Mouse (Mus musculus) lung, postnatal 4 days (tissue): ENCODE measurements around the gene Cstb.
"Not testable (repeated sequence)": the region's sequence is repeated elsewhere in the genome, so short reads cannot be mapped to it uniquely, and the experiment has no call there.

Source experiments
- DNase-seq, 2 experiments: peaks; one replicate each; pipeline ENCODE4 v3.0.0; 2021

Gene Cstb

DNA sequence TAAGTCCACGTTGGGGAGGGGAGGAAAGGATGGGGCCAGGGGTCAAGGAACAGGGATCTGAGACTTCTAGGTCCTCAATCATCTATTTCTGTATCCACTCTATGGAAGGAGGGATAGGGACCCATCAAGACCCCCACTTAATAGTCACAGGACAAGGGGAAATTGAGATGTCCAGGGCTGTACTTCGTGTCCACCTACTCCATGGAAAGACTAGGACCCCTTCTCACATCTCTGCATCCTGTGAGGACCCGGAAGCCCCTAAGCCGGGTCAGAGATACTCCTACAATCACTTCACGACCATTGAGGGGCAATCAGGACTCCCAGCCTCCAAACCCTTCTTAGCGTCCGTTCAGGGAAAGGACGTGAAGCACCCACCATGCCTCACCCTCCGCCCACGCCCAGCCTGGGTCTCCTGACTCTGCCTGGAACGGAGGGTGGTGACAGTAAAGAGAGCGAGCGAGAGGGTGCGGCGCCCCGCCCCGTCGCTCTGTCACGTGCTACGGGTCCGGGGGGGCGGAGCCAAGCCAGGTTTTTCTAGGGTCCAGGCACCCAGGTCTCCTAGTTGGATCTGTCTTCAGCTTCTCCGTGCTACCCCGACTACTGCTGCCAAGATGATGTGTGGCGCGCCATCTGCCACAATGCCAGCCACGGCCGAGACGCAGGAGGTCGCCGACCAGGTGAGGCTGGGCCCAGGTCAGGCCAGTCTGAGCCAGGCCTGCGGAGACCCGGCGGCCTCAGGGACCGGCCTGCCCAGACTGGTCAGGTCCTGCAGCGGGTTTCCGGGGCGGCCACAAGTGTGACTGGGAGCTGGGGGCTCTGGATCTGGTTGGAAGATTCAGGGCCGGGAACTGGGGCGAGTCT lies at the start of gene Cstb:
Gene Cstb (plus strand): TSS at position 489 of the 861 bp plus-strand sequence.
- peak; percentile 88 for DNase-seq

DNA sequence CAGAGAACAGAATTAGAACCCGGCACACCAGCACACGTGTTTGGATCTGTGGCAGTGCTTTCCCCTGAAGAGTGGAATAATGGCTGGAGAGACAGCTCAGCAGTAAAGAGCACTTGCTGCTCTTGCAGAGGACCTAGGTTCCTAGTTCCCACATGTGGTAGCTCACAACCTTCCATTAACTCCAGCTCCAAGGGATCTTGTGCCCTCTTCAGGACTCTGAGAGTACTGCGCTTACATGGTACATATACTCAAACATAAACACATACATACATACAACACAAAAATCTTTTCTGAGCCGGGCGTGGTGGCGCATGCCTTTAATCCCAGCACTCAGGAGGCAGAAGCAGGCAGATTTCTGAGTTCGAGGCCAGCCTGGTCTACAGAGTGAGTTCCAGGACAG lies 47.0 kb upstream of the Cstb start:
- no peak for DNase-seq

DNA sequence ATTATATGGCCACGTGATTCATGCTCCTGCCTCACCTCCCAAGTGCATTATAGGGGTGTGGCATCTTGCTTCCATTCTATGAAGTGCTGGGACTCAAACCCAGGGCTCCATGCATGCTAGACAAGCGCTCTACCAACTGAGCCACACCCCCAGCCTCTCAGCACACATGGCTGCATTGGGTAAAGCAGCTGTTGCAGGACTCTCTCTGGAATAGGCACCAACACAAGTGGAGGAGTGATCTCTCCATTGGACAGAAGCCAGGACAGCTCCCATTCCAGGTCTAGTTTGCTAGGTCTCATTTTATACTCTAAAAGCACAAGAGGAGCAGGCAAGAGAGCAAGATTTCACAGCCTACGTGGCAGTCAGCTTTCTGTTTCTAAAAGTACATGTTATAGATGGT lies 41.9 kb upstream of the Cstb start:
- no peak for DNase-seq

DNA sequence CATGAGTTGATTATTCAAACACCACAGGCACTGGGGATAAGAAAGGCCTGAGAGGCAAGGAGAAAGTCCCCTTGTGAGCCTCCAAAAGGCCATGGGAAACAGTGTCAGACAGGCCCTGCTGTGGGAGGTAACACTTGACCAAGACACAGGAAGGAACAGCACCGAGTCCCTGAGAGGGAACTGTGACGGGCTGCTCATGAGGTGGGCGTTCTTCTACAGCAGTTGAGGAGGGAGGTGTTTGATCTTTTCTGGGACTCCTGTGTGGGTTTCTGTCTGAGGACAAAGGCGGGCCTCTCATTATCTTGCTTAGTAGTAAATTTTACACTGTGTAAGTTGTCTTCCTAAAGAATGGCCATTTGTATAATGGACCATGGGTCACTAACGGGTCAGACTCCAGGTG lies 39.9 kb upstream of the Cstb start:
- DNase-seq, result no peak

DNA sequence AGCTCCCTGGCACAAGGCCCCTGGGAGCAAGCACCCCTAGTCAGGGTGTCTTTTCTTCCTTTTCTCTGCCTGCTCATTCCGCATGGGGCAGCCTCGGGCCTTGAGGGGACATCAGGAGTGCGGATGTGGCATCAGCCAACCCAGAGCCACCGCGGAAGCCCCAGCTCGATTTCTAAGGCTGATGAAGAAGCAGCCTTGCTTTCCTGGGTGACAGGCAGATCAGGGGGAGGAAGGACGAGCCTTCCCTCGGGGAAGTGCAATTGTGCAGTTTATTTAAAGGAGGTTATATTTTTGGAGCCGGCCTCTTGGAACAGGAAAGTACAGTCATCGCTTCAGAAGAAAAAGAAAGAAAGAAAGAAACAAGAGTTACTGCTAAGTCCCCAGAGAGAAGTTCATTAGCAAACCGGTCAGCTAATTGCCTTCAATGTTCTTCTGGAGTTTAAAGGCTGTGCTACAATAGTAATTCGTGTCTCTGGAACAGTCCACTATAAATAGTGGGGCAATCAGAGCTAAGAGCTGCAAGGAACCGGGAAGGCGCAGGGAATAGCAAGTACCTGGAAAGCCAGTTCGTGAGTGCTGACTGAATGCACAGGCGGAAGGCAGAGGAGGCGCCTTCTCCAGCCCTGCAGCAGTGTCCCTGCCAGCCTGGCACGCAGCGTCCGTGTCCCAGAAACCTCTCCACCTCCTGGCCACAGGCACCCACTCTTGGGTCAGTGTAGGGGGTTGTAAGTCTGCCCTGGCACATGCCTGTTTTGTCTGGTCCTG lies 37.1 kb upstream of the Cstb start:
- DNase-seq, result no peak

DNA sequence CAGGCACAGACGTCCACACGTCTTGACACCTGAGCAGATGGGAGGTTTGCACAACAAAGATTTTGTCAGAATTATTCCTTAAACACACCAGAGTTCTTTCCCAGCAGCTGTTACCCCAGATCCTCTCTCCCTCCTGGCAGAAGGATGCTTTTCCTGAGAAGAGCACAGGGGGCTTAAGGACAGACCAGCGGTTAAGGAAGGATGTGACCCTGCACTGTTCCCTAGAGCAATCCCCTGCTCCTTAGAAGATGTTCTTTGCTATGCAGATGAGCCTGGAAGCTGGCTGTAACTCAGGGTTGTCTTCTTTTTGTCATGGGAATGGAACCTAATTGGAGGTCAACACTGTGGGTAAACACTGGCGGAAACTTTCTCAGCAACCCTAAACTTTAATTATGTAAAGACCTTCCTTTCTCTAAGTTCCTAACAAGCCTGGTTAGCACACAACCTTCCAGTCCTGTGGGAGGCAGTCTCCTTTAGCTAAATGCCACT lies 34.4 kb upstream of the Cstb start:
- no peak for DNase-seq

DNA sequence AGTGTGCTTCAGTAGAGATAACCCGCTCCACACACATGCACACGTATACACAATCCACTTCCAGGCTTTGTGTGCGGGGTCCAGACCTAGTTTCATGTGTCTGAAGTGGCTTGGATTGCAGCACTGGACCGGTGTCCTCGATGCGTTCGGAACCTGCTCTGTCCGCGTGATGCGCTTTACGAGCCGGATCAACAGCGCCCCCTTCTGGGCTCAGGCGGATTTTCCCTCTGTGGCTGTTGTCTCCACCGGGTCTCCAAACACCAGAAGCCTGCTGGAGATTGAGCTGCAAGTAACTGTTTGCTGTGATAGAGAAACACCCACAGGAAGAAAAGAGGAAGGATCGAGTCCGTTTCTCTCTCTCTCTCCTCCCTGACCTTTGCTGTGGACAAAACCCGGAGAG lies 33.4 kb upstream of the Cstb start:
- DNase-seq, result peak; percentile 81 to 87

DNA sequence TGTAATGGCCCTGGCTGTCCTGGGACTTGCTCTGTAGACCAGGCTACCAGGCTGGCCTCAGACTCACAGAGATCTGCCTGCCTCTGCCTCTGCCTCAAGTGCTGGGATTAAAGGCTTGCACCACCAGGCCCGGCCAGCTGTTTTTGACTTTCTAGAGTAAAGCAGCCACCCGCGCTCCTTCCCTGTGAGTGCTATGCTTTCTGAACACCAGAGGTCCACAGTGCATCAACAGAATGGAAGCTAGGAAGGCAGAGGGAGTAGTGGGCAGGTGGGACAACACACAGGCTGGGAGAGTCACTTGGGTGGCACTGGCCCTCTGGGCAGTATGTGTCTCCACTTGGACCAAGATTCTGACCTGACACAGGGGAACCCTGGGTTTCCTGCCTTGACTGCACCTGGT lies 30.1 kb upstream of the Cstb start:
- DNase-seq, result no peak

DNA sequence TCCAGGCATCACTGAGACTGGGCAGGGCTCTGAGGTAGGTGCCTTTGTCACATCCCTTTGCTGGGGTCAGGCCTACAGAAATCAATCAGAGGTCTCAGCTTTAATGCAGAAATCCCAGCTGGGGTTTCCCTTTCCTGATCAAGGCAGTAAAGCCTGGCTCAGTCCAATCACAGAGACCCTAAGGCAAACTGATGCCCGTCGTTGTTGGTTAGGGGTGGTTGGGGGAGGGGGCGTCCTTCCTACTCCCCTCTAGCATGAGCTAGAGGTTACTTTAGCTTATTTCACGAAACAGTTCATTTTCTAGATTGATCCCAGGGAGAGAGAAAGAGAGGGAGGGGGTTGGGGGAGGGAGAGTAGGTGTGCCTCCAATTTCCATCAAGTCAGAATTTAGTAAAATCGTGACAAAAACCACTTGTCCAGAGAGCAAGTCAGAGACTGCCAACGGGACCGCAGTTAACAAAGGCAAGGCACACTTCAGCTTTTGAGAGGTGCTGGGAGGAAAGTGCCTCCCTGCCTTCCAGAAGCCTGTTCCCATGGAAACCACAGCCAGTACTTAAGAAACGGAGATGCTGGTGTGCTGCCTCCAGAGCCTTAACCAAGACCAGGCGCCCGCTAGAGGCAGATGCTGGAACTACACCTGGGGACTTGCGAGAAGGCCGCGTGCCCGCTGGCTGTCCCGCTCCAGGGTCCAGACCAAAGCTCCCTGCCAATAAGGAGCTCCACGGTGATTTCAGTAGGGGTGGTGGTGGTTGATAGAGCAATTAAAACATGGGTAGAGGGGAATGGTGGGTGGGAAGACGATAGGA lies 29.4 kb upstream of the Cstb start:
- DNase-seq, result peak; percentile 91 to 94

DNA sequence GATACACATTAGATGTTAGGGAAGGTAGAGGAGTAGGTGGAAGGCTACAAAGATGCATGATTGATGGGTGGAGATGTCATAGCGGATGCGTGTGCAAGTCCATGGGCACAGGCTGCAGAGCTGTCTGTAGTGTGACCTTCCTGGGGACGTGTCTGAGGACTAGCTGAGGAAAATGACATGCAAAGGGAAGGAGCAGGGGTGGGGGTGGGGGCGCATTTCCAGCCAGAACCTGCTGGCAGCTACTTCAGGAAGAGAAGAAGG lies 28.9 kb upstream of the Cstb start:
- DNase-seq, result no peak

DNA sequence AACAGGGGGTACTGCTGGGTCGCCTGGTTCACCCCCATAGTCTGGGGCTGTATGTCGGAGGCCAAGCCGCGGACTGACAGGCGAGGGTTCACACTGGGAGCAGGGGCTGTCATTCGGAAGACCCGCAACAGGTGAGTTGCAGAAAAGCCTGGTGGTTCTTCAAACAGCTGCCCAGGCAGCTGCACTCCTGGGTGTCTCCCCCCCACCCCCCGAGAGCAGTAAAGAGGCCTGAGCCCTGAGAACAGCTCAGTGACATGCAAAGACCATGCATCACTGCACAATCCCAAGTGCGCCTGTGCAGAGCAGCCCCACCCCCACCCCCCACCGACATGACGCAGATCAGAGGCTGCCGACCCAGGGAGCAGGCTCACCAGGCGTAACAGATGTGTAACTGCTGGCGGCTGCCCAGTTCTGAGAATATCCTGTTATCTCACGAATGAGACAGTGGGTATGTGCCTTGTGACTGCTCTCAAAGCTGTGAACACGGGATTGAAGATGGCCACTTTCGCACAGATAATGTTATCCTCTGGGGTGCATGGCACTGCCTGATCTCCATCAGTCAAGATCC lies 26.3 kb upstream of the Cstb start:
- peak in 1 of 2 experiments; percentile 20 for DNase-seq

DNA sequence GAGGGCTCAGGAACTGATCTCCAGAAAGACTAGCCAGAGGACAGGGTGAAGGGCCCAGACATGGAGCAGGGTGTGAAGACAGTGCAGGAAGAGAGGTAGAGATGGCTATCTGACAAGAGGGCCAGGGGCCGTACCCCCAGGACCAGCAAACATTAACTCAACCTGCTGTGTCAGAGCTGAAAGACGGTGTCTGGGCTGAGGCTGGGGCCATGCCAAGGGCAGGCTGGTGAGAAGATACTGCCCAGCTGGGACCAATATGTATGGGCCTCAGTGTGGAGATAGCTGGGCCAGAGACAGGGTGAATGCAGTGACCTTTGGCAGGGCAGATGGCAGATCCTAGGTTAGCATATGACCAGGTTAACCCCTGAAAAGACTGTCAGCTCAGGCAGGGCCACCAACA lies 24.3 kb upstream of the Cstb start:
- DNase-seq, result no peak

DNA sequence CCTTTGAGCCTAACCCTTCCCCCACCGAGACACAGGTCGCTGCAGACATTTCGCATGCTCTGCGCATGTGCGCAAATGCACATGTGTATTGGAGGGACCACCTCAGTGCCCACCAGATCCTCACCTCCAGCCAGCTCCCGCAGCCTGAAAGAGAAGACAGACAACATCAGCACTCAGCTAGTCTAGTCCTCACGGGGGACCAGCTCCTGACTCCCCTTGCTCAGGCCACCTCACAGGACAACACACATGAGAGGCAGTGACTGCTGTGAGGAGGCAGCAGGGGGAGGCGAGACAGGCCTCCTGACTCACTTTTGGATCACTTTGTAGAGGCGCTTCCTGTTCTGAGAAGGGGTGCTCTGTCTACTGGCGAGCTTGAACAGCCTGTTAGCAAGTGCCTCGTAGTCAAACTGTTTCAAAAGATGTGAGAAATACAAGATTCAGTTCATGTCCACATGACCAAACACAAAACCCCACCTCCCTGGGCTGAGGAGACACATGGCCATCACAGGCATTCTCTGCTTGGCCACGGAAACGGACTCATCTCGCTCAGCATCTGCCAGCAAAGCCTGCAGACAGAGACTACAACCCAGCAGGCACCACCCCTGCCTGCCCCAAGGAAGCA lies 23.1 kb upstream of the Cstb start:
- no peak for DNase-seq

DNA sequence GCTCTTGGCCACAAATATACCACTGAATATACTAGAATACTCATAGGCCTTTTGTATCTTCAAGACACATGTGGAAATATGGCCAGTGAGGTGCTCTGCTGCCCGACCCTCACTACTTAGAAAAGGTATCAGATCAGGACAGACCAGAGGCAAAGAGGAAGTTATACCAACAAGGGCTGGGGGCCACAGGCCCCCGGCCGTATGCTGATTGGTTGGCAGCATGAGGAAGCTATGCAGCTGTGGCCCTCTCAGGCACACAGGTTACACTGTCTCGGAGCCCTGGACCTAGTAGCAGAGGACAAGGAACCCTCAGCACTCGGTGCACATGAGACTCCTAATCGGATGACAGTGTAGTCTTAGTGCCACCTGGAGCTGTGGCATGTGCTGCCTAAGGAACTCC lies 19.3 kb upstream of the Cstb start:
- DNase-seq, result no peak

DNA sequence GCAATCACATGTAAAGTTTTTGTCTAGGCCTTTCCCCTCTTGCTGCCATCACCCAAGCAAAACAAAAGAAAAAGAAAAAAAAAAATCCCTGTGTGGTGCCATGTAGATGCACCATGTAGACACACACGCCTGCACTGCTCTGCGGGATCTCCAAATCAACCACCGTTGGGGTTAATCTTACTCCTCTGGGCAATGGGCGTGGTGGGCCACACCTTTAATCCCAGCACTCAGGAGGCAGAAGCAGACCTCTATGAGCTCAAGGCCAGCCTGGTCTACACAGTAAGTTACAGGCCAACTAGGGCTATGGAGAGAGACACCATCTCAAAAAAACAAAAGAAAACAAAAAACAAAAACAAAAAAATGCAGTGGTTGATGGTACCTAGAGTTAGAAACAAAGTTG lies 18.3 kb upstream of the Cstb start:
- no peak for DNase-seq

DNA sequence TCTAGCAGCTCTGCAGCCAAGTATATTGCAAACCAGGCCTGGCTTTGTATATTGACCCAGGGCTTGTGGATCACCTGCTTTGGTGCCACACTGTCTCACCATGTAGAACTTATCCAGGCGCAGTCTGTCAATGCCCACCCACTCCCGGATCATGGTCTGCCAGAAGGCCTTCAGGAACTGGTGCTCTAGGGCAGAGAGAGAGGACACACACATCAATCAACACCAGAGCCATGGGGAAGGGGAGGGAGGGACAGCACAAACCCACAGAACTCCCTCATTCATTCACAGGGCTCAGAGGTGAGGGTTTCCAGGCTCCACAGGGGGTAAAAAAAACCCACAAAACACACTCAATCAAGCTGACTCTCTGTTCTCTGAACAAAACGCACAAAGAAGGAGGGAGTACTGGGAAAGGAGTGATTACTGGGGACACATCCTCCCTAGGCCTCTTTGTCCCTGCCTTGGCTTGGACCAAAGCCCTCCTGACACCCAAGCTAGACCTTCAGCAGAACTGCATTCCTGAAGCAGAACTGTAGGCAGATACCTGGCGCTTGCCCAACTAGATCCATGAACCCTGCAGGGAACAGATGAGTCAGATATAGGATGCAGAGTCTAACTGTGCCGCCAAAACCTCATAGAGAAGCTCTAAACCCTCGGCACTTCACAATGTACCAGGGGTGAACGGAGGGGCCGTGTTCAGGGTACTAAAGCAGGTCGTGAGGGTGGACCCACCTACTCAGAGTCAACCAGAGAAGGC lies 16.3 kb upstream of the Cstb start:
- no peak for DNase-seq

DNA sequence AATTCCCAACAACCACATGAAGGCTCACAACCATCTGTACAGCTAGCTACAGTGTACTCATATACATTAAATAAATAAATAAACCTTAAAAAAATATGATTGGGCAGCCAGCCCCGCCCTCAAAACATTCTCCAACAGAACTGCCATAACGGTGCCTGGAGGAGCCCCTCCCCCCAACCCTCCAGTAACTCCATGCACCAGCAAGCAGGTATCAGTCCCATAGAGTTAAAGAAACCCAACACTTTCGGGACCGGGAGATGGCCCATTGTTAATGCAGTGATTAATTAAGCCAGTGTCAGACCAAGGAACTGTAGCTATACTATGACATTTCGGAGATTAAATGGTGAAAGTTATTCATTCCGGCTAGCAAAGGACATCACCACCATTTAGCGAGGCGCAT lies 13.6 kb upstream of the Cstb start:
- no peak for DNase-seq

DNA sequence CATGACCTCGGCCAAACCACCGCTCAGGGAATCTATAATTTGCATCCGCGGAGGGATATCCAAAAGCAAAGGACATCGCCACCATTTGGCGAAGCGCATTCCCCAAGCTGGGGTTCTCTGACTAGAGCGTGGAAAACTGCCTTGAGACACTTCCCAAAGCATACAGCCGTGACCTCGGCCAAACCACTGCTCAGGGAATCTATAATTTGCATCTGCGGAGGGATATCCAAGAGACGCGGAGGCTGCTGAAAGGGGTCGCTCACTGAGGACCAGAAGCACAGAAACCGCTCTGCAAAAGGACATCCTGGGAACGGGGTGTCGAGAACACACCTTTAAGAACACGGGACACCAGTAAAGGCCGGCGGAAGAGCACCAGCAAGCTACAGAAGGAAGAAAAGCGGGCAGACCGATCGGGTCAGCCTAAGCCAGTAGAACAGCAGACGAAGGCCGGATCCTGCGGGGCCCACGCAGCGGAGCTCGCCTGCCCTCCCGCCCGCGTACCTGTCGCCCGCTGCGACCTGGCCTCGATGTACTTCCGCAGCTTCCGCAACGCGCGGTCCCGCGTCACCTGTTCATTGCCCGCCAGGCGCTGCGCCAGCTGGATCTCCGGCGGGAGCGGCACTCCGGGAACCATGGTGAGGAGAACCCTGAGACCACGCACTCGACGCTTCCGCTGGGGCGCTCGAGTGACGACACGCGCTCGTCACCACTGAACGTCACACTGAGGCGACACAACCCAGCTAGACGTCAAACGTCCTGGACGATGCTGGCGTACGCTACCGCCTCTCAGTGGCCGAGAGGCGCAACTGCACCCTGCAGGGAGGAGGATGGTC lies 12.9 kb upstream of the Cstb start, which contains the start of gene Rrp1:
Gene Rrp1 (minus strand): TSS at position 725 of the 833 bp plus-strand sequence.
- DNase-seq, result peak; percentile 94 to 96

DNA sequence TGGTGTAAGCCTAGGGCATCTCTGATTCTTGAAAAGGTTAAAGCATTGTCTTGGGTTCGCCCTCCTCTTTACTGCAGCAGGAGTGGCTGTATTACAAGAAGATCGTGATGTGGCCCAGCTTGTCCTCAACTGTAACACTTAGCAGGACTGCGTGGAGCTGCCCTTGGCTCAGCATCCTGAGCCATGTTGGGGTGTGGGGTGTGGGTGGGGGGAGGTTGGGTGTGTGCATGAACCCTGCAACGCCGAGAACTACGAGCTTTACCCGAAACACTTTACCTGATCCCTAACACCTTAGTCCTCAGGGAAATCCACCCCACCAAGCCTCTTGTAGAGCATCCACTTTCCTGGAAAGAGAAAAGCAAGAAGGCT lies 12.3 kb upstream of the Cstb start:
- DNase-seq, result no peak

DNA sequence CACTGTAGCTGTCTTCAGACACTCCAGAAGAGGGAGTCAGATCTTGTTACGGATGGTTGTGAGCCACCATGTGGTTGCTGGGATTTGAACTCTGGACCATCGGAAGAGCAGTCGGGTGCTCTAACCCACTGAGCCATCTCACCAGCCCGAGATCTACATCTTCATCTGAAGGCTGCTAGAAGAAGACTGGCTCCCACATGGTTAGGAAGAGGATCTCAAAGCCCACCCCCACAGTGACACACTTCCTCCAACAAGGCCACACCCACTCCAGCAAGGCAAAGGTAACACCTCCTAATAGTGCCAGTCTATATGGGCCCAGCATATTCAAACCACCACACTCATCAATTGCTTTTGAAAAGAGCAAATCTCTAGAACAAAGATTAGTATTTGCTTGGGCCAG lies 10.5 kb upstream of the Cstb start:
- not testable (repeated sequence) for DNase-seq

DNA sequence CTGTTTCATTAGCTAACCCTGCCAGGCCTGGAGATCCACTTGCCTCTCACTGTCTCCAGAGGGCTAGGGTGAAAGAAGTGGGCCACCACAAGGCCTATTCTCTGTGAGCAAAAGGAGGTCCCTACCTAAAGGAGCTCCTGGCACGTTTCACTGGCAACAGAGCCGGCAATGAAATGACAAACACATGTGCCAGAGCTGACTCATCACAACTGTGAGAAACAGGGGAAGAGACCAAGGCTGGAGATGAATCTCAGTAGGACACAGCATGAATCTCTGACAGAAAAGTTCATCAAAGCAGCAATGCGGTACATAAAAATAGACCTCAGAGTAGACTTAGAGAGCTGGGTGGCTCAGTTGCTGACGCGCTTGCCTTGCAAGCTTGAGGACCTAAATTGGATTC lies 7.6 kb upstream of the Cstb start:
- DNase-seq, result no peak
